In genomic region chr11:98754151-98754620, GRCm38 (mm10) we compare ENCODE assay signal across 8 mouse cellular contexts. TPM values are rescaled to one million over a fixed set of nuclear protein-coding genes. Genes with fewer than 3 reads are reported as not detected.
DNase-seq lines count a peak whose midpoint lies in the region; ATAC-seq and TF ChIP-seq lines count a peak whose summit lies in the region.

No protein-coding gene starts in this region.

- peak overlapping the region; percentile 64 for H3K27ac ChIP-seq in midbrain, embryonic 10.5 days (replicated peaks)
- H3K27ac ChIP-seq in midbrain, embryonic 11.5 days (ENCODE audit: low read depth, low read length): no peak overlapping the region
- H3K27ac ChIP-seq in hindbrain, postnatal 0 days: peak overlapping the region; percentile 79
- H3K27ac ChIP-seq in midbrain, embryonic 12.5 days (replicated peaks): 0 out of 2 replicates have a peak overlapping the region, but pooled peaks have one; percentile 1

- DNase-seq in cerebellum, adult 18-20 months: peak; percentile 41 to 50
- DNase-seq in cerebellum, adult 11 months: no peak
- DNase-seq in midbrain, embryonic 10.5 days (ENCODE audit: low spot score): no peak
- DNase-seq in midbrain, embryonic 11.5 days (ENCODE audit: low spot score, missing footprints): no peak
- peak; percentile 81 for DNase-seq in hindbrain, postnatal 0 days (ENCODE audit: low spot score)
- no peak for DNase-seq in adrenal gland, postnatal 14 days

- H3K4me3 ChIP-seq in midbrain, embryonic 10.5 days: 0 out of 2 replicates have a peak overlapping the region, but pooled peaks have one; percentile 5
- no peak overlapping the region for H3K4me3 ChIP-seq in midbrain, embryonic 11.5 days (ENCODE audit: low read depth, low read length)
- no peak overlapping the region for H3K4me3 ChIP-seq in hindbrain, postnatal 0 days (ENCODE audit: low read length)
- H3K4me3 ChIP-seq in midbrain, embryonic 12.5 days: no peak overlapping the region

- no peak for TF ChIP-seq CTCF in hindbrain, postnatal 0 days (IDR thresholded peaks at IDR 0.05; ENCODE audit: low read depth)

- peaks cover 25% of the 10 kb centered on the region for H3K36me3 ChIP-seq in midbrain, embryonic 10.5 days
- H3K36me3 ChIP-seq in midbrain, embryonic 11.5 days (ENCODE audit: control insufficient read depth, insufficient read depth, low read length): no peaks in the 10 kb centered on the region
- H3K36me3 ChIP-seq in hindbrain, postnatal 0 days (ENCODE audit: insufficient read depth, low read length): peaks cover 21% of the 10 kb centered on the region
- peaks cover 24% of the 10 kb centered on the region; the same call in 1 of the 2 replicates for H3K36me3 ChIP-seq in midbrain, embryonic 12.5 days

- H3K9me3 ChIP-seq in midbrain, embryonic 10.5 days (replicated peaks): no peaks in the 10 kb centered on the region
- H3K9me3 ChIP-seq in midbrain, embryonic 11.5 days (ENCODE audit: control insufficient read depth, low read length): no peaks in the 10 kb centered on the region
- no peaks in the 10 kb centered on the region for H3K9me3 ChIP-seq in hindbrain, postnatal 0 days (ENCODE audit: low read length)
- H3K9me3 ChIP-seq in midbrain, embryonic 12.5 days: no peaks in the 10 kb centered on the region

- no peak overlapping the region for H3K4me2 ChIP-seq in midbrain, embryonic 11.5 days
- H3K4me2 ChIP-seq in hindbrain, postnatal 0 days (ENCODE audit: low read depth, low read length): no peak overlapping the region
- H3K4me2 ChIP-seq in midbrain, embryonic 12.5 days (replicated peaks): no peak overlapping the region

- 80% methylated on average over 9 of the region's 9 CpGs for WGBS in midbrain, embryonic 10.5 days
- WGBS in midbrain, embryonic 11.5 days: 76% methylated on average over 9 of the region's 9 CpGs
- 42% methylated on average over 9 of the region's 9 CpGs for WGBS in hindbrain, postnatal 0 days
- 81% methylated on average over 9 of the region's 9 CpGs for WGBS in midbrain, embryonic 12.5 days

- peaks cover 65% of the 10 kb centered on the region for H3K4me1 ChIP-seq in midbrain, embryonic 10.5 days
- H3K4me1 ChIP-seq in midbrain, embryonic 11.5 days (ENCODE audit: control insufficient read depth, insufficient read depth, low read length): peaks cover 34% of the 10 kb centered on the region
- H3K4me1 ChIP-seq in hindbrain, postnatal 0 days (ENCODE audit: insufficient read depth, low read length): peaks cover 41% of the 10 kb centered on the region
- H3K4me1 ChIP-seq in midbrain, embryonic 12.5 days: peaks cover 52% of the 10 kb centered on the region

- H3K9ac ChIP-seq in midbrain, embryonic 11.5 days (ENCODE audit: low read length): no peak overlapping the region; the same call in 1 of the 2 replicates
- no peak overlapping the region for H3K9ac ChIP-seq in hindbrain, postnatal 0 days (replicated peaks; ENCODE audit: low read length)
- no peak overlapping the region for H3K9ac ChIP-seq in midbrain, embryonic 12.5 days (replicated peaks)

- ATAC-seq in midbrain, embryonic 11.5 days (ENCODE audit: low FRiP score): no peak
- peak; percentile 57 for ATAC-seq in hindbrain, postnatal 0 days
- ATAC-seq in midbrain, embryonic 12.5 days (ENCODE audit: low FRiP score, low read depth): no peak
- ATAC-seq in megakaryocyte progenitor cell, adult 5-6 weeks (replicated peaks; ENCODE audit: poor library complexity): no peak

- H3K27me3 ChIP-seq in midbrain, embryonic 10.5 days (ENCODE audit: low read depth, poor library complexity, severe bottlenecking): no peaks in the 10 kb centered on the region
- no peaks in the 10 kb centered on the region for H3K27me3 ChIP-seq in midbrain, embryonic 11.5 days (ENCODE audit: control insufficient read depth, insufficient read depth, low read length)
- no peaks in the 10 kb centered on the region for H3K27me3 ChIP-seq in hindbrain, postnatal 0 days (ENCODE audit: insufficient read depth, low read length)
- no peaks in the 10 kb centered on the region for H3K27me3 ChIP-seq in midbrain, embryonic 12.5 days

RNA-seq across cellular contexts. Expression of gene Thra, which starts 13.7 kb away (rescaled TPM):
- polyA plus RNA-seq in midbrain, embryonic 10.5 days (2016; fragmentation: Nextera tagmentation; extraction: Ambion mirVana): 9.5 and 15.6 TPM in 2 replicates
- polyA plus RNA-seq in midbrain, embryonic 11.5 days (2014; fragmentation: Nextera tagmentation; extraction: Ambion mirVana): 21.9 and 23.7 TPM in 2 replicates
- total RNA-seq in hindbrain, postnatal 0 days (2014; rRNA removed): 725 and 812 TPM in 2 replicates
- 160 TPM in 2 replicates for polyA plus RNA-seq in hindbrain, postnatal 0 days (2015; fragmentation: Nextera tagmentation; extraction: Ambion mirVana)
- polyA plus RNA-seq in midbrain, embryonic 12.5 days (2016; fragmentation: Nextera tagmentation; extraction: Ambion mirVana): 45.3 and 47.6 TPM in 2 replicates
- total RNA-seq in adrenal gland, postnatal 14 days (2021): 106 and 124 TPM in 2 replicates
- 34.2 and 34.6 TPM in 2 replicates for total RNA-seq in megakaryocyte progenitor cell, adult 5-6 weeks (2015)
- 21.8 and 25.3 TPM in 2 replicates for total RNA-seq in megakaryocyte progenitor cell, adult 5-6 weeks (2017)

RNA-seq across cellular contexts. Expression of gene Nr1d1, which starts 20.9 kb away (rescaled TPM):
- 1.4 TPM in 2 replicates for polyA plus RNA-seq in midbrain, embryonic 10.5 days (2016; fragmentation: Nextera tagmentation; extraction: Ambion mirVana)
- polyA plus RNA-seq in midbrain, embryonic 11.5 days (2014; fragmentation: Nextera tagmentation; extraction: Ambion mirVana): 0.93 and 1.2 TPM in 2 replicates
- 7.5 and 8.6 TPM in 2 replicates for total RNA-seq in hindbrain, postnatal 0 days (2014; rRNA removed)
- 10.2 and 13.5 TPM in 2 replicates for polyA plus RNA-seq in hindbrain, postnatal 0 days (2015; fragmentation: Nextera tagmentation; extraction: Ambion mirVana)
- polyA plus RNA-seq in midbrain, embryonic 12.5 days (2016; fragmentation: Nextera tagmentation; extraction: Ambion mirVana): 1.2 and 1.5 TPM in 2 replicates
- 32.9 and 51.0 TPM in 2 replicates for total RNA-seq in adrenal gland, postnatal 14 days (2021)
- total RNA-seq in megakaryocyte progenitor cell, adult 5-6 weeks (2015): 3.3 and 3.5 TPM in 2 replicates
- 0.47 and 0.87 TPM in 2 replicates for total RNA-seq in megakaryocyte progenitor cell, adult 5-6 weeks (2017)

RNA-seq across cellular contexts. Expression of gene Med24, which starts 25.0 kb away (rescaled TPM):
- polyA plus RNA-seq in midbrain, embryonic 10.5 days (2016; fragmentation: Nextera tagmentation; extraction: Ambion mirVana): 74.1 and 82.2 TPM in 2 replicates
- polyA plus RNA-seq in midbrain, embryonic 11.5 days (2014; fragmentation: Nextera tagmentation; extraction: Ambion mirVana): 66.1 and 67.1 TPM in 2 replicates
- total RNA-seq in hindbrain, postnatal 0 days (2014; rRNA removed): 63.2 and 88.6 TPM in 2 replicates
- 47.1 and 48.3 TPM in 2 replicates for polyA plus RNA-seq in hindbrain, postnatal 0 days (2015; fragmentation: Nextera tagmentation; extraction: Ambion mirVana)
- polyA plus RNA-seq in midbrain, embryonic 12.5 days (2016; fragmentation: Nextera tagmentation; extraction: Ambion mirVana): 96.5 and 97.7 TPM in 2 replicates
- 47.4 and 55.5 TPM in 2 replicates for total RNA-seq in adrenal gland, postnatal 14 days (2021)
- 28.7 and 30.9 TPM in 2 replicates for total RNA-seq in megakaryocyte progenitor cell, adult 5-6 weeks (2015)
- 36.2 and 46.3 TPM in 2 replicates for total RNA-seq in megakaryocyte progenitor cell, adult 5-6 weeks (2017)

RNA-seq across cellular contexts. Expression of gene Msl1, which starts 41.1 kb away (rescaled TPM):
- polyA plus RNA-seq in midbrain, embryonic 10.5 days (2016; fragmentation: Nextera tagmentation; extraction: Ambion mirVana): 22.9 and 24.3 TPM in 2 replicates
- 24.0 and 25.1 TPM in 2 replicates for polyA plus RNA-seq in midbrain, embryonic 11.5 days (2014; fragmentation: Nextera tagmentation; extraction: Ambion mirVana)
- 77.7 and 94.3 TPM in 2 replicates for total RNA-seq in hindbrain, postnatal 0 days (2014; rRNA removed)
- 25.0 and 25.4 TPM in 2 replicates for polyA plus RNA-seq in hindbrain, postnatal 0 days (2015; fragmentation: Nextera tagmentation; extraction: Ambion mirVana)
- polyA plus RNA-seq in midbrain, embryonic 12.5 days (2016; fragmentation: Nextera tagmentation; extraction: Ambion mirVana): 38.6 and 42.4 TPM in 2 replicates
- total RNA-seq in adrenal gland, postnatal 14 days (2021): 88.5 and 88.7 TPM in 2 replicates
- 60.8 and 62.0 TPM in 2 replicates for total RNA-seq in megakaryocyte progenitor cell, adult 5-6 weeks (2015)
- 76.3 and 99.9 TPM in 2 replicates for total RNA-seq in megakaryocyte progenitor cell, adult 5-6 weeks (2017)

RNA-seq across cellular contexts. Expression of gene Casc3, which starts 50.5 kb away (rescaled TPM):
- 49.0 and 55.7 TPM in 2 replicates for polyA plus RNA-seq in midbrain, embryonic 10.5 days (2016; fragmentation: Nextera tagmentation; extraction: Ambion mirVana)
- 51.9 and 53.1 TPM in 2 replicates for polyA plus RNA-seq in midbrain, embryonic 11.5 days (2014; fragmentation: Nextera tagmentation; extraction: Ambion mirVana)
- total RNA-seq in hindbrain, postnatal 0 days (2014; rRNA removed): 24.4 and 74.0 TPM in 2 replicates
- 35.4 and 35.7 TPM in 2 replicates for polyA plus RNA-seq in hindbrain, postnatal 0 days (2015; fragmentation: Nextera tagmentation; extraction: Ambion mirVana)
- polyA plus RNA-seq in midbrain, embryonic 12.5 days (2016; fragmentation: Nextera tagmentation; extraction: Ambion mirVana): 65.5 and 74.2 TPM in 2 replicates
- 37.8 and 38.8 TPM in 2 replicates for total RNA-seq in adrenal gland, postnatal 14 days (2021)
- 38.3 and 39.0 TPM in 2 replicates for total RNA-seq in megakaryocyte progenitor cell, adult 5-6 weeks (2015)
- total RNA-seq in megakaryocyte progenitor cell, adult 5-6 weeks (2017): 18.3 and 31.7 TPM in 2 replicates

Comparison
In these comparisons a context has a peak if more than half of its experiments do, and no peak if none do; other contexts are left out.
1. DNase-seq: peak in cerebellum, adult 18-20 months (2 of 2) and hindbrain, postnatal 0 days (single experiment); none in cerebellum, adult 11 months (single experiment), midbrain, embryonic 10.5 days (single experiment), midbrain, embryonic 11.5 days (single experiment) and adrenal gland, postnatal 14 days (single experiment).